ENCODE assay signal across 27 mouse cellular contexts in genomic region chr19:57868350-57868749, GRCm38 (mm10).
DNase-seq lines count a peak whose midpoint lies in the region; ATAC-seq lines count a peak whose summit lies in the region.
"Had no signal": no experiment of that assay in that cellular context is flagged by ENCODE, and none has a peak within 500 bp of the region (broad histone marks: within the 10 kb centered on the region; RNA-seq: fewer than 3 reads in every experiment).

No protein-coding gene starts in this region.

- intact Hi-C loops in left cerebral cortex, postnatal 25 days (cut with DNase I), result no loop called here

- peaks cover 14% of the 10 kb centered on the region; the same call in 1 of the 2 replicates for H3K4me1 ChIP-seq in limb, embryonic 11.5 days (ENCODE audit: control insufficient read depth, insufficient read depth, low read length)
- peaks cover 28% of the 10 kb centered on the region for H3K4me1 ChIP-seq in limb, embryonic 10.5 days
- H3K4me1 ChIP-seq in lung, embryonic 16.5 days (replicated peaks; ENCODE audit: control insufficient read depth, insufficient read depth, low read length), result no peaks in the 10 kb centered on the region; the same call in 1 of the 2 replicates
- H3K4me1 ChIP-seq in hindbrain, embryonic 12.5 days, result no peaks in the 10 kb centered on the region; the same call in 1 of the 2 replicates
- H3K4me1 ChIP-seq: heart, embryonic 10.5 days; heart, embryonic 13.5 days had no signal

- WGBS in limb, embryonic 11.5 days, result 89% methylated on average over 4 of the region's 4 CpGs
- WGBS in limb, embryonic 10.5 days, result 92% methylated on average over 4 of the region's 4 CpGs
- WGBS in lung, embryonic 16.5 days, result 52% methylated on average over 4 of the region's 4 CpGs
- 91% methylated on average over 4 of the region's 4 CpGs for WGBS in hindbrain, embryonic 12.5 days

- no peaks in the 10 kb centered on the region for H3K27me3 ChIP-seq in limb, embryonic 11.5 days (ENCODE audit: control insufficient read depth, insufficient read depth, low read length)
- no peaks in the 10 kb centered on the region for H3K27me3 ChIP-seq in limb, embryonic 10.5 days (ENCODE audit: low read depth, poor library complexity, severe bottlenecking)
- H3K27me3 ChIP-seq in lung, embryonic 16.5 days (ENCODE audit: control insufficient read depth, insufficient read depth, low read depth, low read length), result no peaks in the 10 kb centered on the region
- no peaks in the 10 kb centered on the region for H3K27me3 ChIP-seq in hindbrain, embryonic 12.5 days
- H3K27me3 ChIP-seq: embryonic facial prominence, embryonic 13.5 days; forebrain, embryonic 12.5 days; forebrain, embryonic 15.5 days; heart, embryonic 13.5 days; hindbrain, embryonic 13.5 days had no signal

- no peak overlapping the region for H3K4me3 ChIP-seq in limb, embryonic 11.5 days (ENCODE audit: low read depth, low read length)
- no peak overlapping the region for H3K4me3 ChIP-seq in limb, embryonic 10.5 days
- no peak overlapping the region for H3K4me3 ChIP-seq in lung, embryonic 16.5 days (ENCODE audit: low read length)
- no peak overlapping the region for H3K4me3 ChIP-seq in hindbrain, embryonic 12.5 days
- H3K4me3 ChIP-seq: embryonic facial prominence, embryonic 10.5 days; embryonic facial prominence, embryonic 13.5 days; erythroblast, embryonic 14.5 days; forebrain, embryonic 12.5 days; forebrain, embryonic 15.5 days; heart, adult 2 months; heart, embryonic 10.5 days; heart, embryonic 13.5 days; hindbrain, embryonic 13.5 days had no signal

- H3K9ac ChIP-seq in limb, embryonic 11.5 days (ENCODE audit: low read length), result no peak overlapping the region
- no peak overlapping the region for H3K9ac ChIP-seq in lung, embryonic 16.5 days (ENCODE audit: low read length)
- H3K9ac ChIP-seq in hindbrain, embryonic 12.5 days, result no peak overlapping the region
- H3K9ac ChIP-seq: embryonic facial prominence, embryonic 13.5 days; forebrain, embryonic 12.5 days; forebrain, embryonic 15.5 days; heart, embryonic 13.5 days; hindbrain, embryonic 13.5 days had no signal

- peak; percentile 14 for DNase-seq in limb, embryonic 11.5 days (ENCODE audit: low spot score)
- no peak for DNase-seq in limb, embryonic 10.5 days (ENCODE audit: low spot score)
- peak; percentile 10 for DNase-seq in lung, postnatal 14 days
- peak; percentile 10 to 30 for DNase-seq in lung, postnatal 4 days
- no peak for DNase-seq in left cerebral cortex, adult 9 months (ENCODE audit: low spot score in 2 of 2)
- no peak for DNase-seq in left cerebral cortex, postnatal 25 days (ENCODE audit: low spot score in 2 of 2)
- DNase-seq: adrenal gland, adult 2 months; adrenal gland, postnatal 14 days; cerebellum, adult 11-12 months; cerebellum, adult 8-10 months; cerebellum, postnatal 10 days; cerebellum, postnatal 36 days; embryo, embryonic 11 days; gastrocnemius, postnatal 25 days; heart, adult 2 months; heart, postnatal 14 days had no signal

- no peak overlapping the region for H3K27ac ChIP-seq in limb, embryonic 11.5 days (replicated peaks; ENCODE audit: low read depth, low read length)
- H3K27ac ChIP-seq in limb, embryonic 10.5 days, result no peak overlapping the region
- H3K27ac ChIP-seq in lung, embryonic 16.5 days (ENCODE audit: low read length), result no peak overlapping the region
- no peak overlapping the region for H3K27ac ChIP-seq in hindbrain, embryonic 12.5 days
- H3K27ac ChIP-seq: embryonic facial prominence, embryonic 10.5 days; embryonic facial prominence, embryonic 13.5 days; forebrain, embryonic 12.5 days; forebrain, embryonic 15.5 days; heart, adult 2 months; heart, embryonic 10.5 days; heart, embryonic 13.5 days; hindbrain, embryonic 13.5 days had no signal

- H3K36me3 ChIP-seq in limb, embryonic 11.5 days (ENCODE audit: control insufficient read depth, insufficient read depth, low read length), result no peaks in the 10 kb centered on the region
- no peaks in the 10 kb centered on the region for H3K36me3 ChIP-seq in limb, embryonic 10.5 days
- no peaks in the 10 kb centered on the region for H3K36me3 ChIP-seq in lung, embryonic 16.5 days (ENCODE audit: control insufficient read depth, insufficient read depth, low read length)
- H3K36me3 ChIP-seq in hindbrain, embryonic 12.5 days, result no peaks in the 10 kb centered on the region
- H3K36me3 ChIP-seq: embryonic facial prominence, embryonic 10.5 days; embryonic facial prominence, embryonic 13.5 days; forebrain, embryonic 12.5 days; forebrain, embryonic 15.5 days; heart, embryonic 10.5 days; heart, embryonic 13.5 days; hindbrain, embryonic 13.5 days had no signal

- no peaks in the 10 kb centered on the region for H3K9me3 ChIP-seq in limb, embryonic 11.5 days (ENCODE audit: control insufficient read depth, low read length)
- no peaks in the 10 kb centered on the region for H3K9me3 ChIP-seq in limb, embryonic 10.5 days (replicated peaks)
- no peaks in the 10 kb centered on the region for H3K9me3 ChIP-seq in lung, embryonic 16.5 days (ENCODE audit: control insufficient read depth, low read length)
- H3K9me3 ChIP-seq in hindbrain, embryonic 12.5 days (replicated peaks), result no peaks in the 10 kb centered on the region
- H3K9me3 ChIP-seq: embryonic facial prominence, embryonic 10.5 days; embryonic facial prominence, embryonic 13.5 days; forebrain, embryonic 15.5 days; heart, embryonic 10.5 days; hindbrain, embryonic 13.5 days had no signal

- no peak for ATAC-seq in limb, embryonic 11.5 days (ENCODE audit: insufficient number of reproducible peaks, low FRiP score, low TSS enrichment, low read depth)
- peak; percentile 47; the same call in 1 of the 2 replicates for ATAC-seq in lung, embryonic 16.5 days (ENCODE audit: low read depth)
- ATAC-seq in hindbrain, embryonic 12.5 days (ENCODE audit: low FRiP score), result no peak
- ATAC-seq: CD4-positive, CD25-positive, alpha-beta regulatory T cell, adult 4 months; forebrain, embryonic 15.5 days had no signal

- no peak overlapping the region for H3K4me2 ChIP-seq in limb, embryonic 11.5 days (ENCODE audit: low read depth, severe bottlenecking)
- no peak overlapping the region for H3K4me2 ChIP-seq in lung, embryonic 16.5 days (ENCODE audit: low read depth, low read length)
- no peak overlapping the region for H3K4me2 ChIP-seq in hindbrain, embryonic 12.5 days (replicated peaks)
- H3K4me2 ChIP-seq: embryonic facial prominence, embryonic 13.5 days; forebrain, embryonic 12.5 days; forebrain, embryonic 15.5 days; heart, embryonic 13.5 days; hindbrain, embryonic 13.5 days had no signal

Comparison
In these comparisons a context has a peak if more than half of its experiments do, and no peak if none do; other contexts are left out.
1. DNase-seq: peak in limb, embryonic 11.5 days (single experiment), lung, postnatal 14 days (single experiment) and lung, postnatal 4 days (2 of 2); none in limb, embryonic 10.5 days (single experiment), left cerebral cortex, adult 9 months (0 of 2) and left cerebral cortex, postnatal 25 days (0 of 2).